Mouse (Mus musculus): ENCODE results near the gene Irf2. TPM values are rescaled to one million over a fixed set of nuclear protein-coding genes. Genes with fewer than 3 reads are reported as not detected.

The Irf2 gene
- total RNA-seq (2022): 10 to 100 TPM; 50.8 to 60.3 (median 54.0) TPM

GRCm38 (mm10) chr8:46739003-46739949 is at the start of gene Irf2:
TSS of gene Irf2 (plus strand) at chr8:46739732.
- DNase-seq (ENCODE audit: low spot score in 2 of 2): peak; percentile 69 to 72

DNA sequence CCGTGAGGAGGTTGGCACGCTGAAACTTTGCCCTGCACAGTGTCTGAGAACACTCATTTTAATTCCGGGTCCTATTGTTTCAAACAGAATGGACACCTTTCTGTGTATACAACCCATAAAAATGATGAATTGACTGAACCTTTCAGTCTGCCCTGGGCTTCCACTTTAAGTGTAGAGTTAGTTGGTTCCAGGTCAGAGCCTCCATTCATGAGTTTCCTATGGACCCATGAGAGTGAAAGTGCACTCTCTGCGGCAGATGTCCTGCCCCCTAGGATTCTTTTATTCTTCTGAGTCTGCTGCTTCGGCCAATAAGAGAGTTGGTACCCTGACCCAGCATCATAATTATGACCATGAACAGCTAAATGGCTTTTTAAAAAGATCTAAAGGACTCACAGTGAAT is 49.4 kb upstream of the Irf2 start:
- DNase-seq (ENCODE audit: low spot score in 2 of 2): no peak

GRCm38 (mm10) chr8:46690581-46690980 is 49.0 kb upstream of the Irf2 start:
- DNase-seq (ENCODE audit: low spot score in 2 of 2): no peak

GRCm38 (mm10) chr8:46691360-46691759 is 48.2 kb upstream of the Irf2 start:
- DNase-seq (ENCODE audit: low spot score in 2 of 2): no peak

DNA sequence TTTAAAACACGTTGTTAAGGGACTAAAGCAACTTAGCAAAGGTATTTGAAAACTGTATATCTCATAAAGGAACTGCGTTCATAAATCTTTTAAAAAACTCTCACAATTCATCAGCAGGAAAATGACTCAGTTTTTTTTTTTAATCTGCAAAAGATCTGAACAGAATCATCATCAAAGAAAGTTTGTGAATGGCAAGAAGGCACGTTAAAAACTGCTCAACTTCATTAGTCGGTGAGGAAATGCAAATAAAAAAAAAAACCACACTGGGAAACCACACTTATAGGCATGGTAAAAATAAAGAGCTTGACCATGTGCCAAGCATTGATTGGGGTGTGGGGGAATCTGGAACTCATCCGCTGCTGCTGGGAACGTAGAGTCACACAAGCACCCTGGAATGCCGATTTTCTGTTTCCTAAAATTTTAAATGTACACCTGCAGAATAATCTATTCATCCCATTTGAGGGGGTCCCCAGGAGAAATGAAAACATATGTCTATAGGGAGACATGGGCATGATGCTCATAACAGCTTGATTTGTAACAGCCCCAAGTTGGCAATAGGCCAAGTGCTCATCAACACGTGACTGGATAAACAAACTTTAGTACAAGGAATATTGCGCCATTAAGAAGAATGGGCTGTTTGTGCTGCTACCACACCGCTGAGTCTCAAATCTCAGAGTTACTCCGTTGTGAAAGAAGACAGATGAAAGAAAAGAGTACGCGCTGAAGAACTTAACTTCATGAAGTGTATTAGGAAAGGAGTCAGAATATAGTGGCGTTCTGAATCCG is 43.1 kb upstream of the Irf2 start:
- DNase-seq (ENCODE audit: low spot score in 2 of 2): no peak

GRCm38 (mm10) chr8:46697566-46697965 is 42.0 kb upstream of the Irf2 start:
- DNase-seq (ENCODE audit: low spot score in 2 of 2): no peak

DNA sequence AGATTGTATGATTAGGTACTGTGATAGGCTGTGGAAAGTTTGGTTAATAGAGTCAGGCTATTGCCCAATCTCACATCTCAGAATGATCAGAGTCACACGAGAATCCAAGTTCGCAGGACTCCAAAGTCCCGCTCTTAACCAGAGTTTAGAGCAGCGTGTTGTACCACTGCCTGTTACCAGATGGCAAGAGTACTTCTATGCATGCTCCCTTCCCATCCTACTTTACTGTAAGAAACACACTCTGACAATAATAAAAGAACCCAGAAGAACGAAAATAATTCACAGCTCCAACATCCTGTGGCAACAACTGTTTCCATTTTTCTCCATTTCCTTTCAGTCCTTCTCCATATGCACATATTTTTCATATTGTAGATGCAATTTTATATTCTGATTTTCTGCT is 41.4 kb upstream of the Irf2 start:
- DNase-seq (ENCODE audit: low spot score in 2 of 2): no peak

GRCm38 (mm10) chr8:46705145-46705544 is 34.4 kb upstream of the Irf2 start:
- DNase-seq (ENCODE audit: low spot score in 2 of 2): no peak

DNA sequence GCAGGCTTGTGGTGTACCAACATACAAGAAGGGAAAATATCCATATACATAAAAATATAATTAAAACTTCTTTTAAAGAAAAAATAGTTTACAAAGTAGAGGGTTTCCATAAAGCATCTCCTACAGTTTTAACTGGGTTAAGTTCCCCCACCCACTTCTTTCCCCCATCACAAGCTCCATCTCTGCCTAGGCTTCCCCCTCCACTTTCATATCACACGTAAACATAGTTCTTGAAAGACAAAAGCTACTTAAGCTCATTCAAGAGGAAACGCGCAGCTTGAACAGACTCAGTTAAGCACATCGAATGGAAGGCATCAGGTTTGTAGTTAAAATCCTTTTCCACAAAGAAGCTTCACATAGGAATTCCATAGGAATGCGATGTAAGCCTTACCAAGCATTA is 32.8 kb upstream of the Irf2 start:
- no peak for DNase-seq (ENCODE audit: low spot score in 2 of 2)

DNA sequence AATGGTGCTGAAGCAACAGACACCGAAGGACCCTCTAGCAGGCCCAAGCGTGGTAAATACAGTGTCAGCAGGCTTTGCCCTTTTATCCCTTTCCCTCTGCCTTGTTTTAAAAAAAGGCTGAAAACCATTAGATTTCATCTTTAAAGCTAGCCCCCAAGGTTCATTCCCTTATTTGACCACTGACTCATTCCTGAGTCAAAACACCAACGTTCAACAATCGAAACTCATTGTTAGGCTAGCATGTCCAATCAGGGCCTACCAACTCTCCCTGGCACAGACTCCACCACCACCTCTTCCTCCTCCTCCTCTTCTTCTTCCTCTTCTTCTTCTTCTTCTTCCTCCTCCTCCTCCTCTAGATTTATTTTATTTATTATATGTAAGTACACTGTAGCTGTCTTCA is 30.2 kb upstream of the Irf2 start:
- no peak for DNase-seq (ENCODE audit: low spot score in 2 of 2)

DNA sequence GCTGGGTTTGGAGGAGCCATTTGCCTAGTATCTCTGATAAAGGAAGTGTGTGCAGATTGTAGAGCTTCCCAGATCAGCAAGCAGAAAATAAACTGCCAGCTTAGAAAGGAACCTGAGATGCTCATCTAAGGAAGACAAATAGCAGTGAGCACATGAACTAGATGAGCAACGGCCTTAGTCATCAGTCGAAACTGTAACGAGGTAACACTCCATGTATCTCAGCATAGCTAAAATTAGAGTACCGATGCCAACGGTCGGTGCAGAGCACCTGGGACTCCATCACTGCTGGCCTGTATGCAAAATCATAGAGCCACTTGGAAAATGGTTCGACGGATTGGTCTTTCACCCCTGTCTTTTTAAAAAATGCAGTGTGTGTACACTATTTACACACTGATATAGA is 29.2 kb upstream of the Irf2 start:
- DNase-seq (ENCODE audit: low spot score in 2 of 2): no peak

DNA sequence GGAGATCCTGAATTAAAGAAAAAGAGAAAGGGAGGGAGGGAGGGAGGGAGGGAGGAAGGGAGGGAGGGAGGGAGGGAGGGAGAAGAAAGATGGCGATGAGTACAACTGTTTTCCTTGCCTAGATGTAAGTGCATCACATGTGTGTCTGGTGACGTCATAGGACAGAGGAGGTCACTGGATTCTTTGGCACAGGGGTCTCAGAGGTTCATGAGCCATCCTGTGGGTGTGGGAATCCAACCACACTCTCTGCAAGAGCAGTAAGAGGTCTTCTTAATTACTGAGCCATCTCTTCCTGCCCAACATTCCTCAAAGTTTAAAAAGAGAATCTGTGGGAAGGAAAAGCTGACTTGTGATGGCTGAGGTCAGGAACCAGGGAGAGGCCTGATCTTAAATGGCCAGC is 28.0 kb upstream of the Irf2 start:
- DNase-seq (ENCODE audit: low spot score in 2 of 2): no peak

DNA sequence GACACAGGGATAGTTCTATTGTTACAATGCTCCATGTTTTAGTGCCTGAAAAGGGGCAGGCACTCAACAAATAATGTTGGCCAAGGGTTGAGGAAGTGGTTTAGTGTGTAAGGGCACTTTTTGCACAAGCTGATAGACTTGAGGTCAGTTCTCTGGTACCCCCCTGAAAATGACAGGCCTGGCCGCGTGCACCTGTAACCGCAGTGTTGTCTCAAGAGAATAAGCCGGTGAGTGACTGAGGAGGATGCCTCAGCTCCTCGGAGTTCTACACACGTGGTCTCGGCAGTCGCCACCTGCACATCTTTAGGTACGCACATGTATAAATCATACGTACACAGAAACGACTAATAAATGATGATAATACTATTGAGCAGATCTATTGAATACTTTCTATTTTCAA is 26.4 kb upstream of the Irf2 start:
- DNase-seq (ENCODE audit: low spot score in 2 of 2): no peak

DNA sequence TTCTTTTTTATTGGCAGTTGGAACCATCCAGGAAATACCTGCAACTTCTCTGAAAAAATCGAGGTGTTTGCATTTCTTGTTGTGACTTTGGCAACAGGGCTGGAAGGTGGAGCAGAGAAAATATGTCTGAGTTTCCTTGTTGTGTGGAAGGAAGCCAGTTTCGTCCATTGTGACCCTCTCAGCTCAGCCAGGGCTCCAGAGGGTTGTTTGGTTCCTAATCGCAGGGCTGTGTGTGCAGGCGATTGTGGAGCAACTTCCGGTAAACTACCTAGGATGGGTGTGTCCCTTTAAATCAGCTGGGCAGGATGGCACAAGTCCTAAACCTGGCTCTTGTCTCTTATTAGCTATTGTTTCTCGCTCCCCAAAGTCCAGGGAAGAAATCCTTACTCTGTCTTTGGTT is 25.7 kb upstream of the Irf2 start:
- DNase-seq (ENCODE audit: low spot score in 2 of 2): no peak

GRCm38 (mm10) chr8:46714400-46714799 is 25.1 kb upstream of the Irf2 start:
- no peak for DNase-seq (ENCODE audit: low spot score in 2 of 2)

DNA sequence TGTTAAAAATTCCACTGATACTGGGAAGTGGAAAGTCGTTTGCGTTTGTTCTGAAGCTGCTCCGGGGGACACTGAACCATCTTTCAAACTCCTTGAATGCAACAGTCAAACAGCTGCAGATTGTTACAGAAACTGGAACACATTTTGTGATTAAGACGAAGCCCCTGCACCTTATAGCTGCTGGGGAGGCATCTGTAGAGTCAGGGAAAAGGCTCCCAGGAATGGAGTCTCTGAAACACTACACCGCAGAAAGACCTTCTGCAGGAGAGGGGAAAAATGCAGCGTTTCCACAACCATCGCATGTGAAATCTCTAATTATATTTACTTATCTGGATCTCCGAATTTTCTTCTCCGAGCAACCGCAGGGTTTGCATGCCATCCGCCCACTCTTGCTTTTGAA is 23.1 kb upstream of the Irf2 start:
- DNase-seq (ENCODE audit: low spot score in 2 of 2): no peak

- DNase-seq (ENCODE audit: low spot score in 2 of 2): no peak
Measured at GRCm38 (mm10) chr8:46717170-46717569, 22.4 kb upstream of the Irf2 start.

DNA sequence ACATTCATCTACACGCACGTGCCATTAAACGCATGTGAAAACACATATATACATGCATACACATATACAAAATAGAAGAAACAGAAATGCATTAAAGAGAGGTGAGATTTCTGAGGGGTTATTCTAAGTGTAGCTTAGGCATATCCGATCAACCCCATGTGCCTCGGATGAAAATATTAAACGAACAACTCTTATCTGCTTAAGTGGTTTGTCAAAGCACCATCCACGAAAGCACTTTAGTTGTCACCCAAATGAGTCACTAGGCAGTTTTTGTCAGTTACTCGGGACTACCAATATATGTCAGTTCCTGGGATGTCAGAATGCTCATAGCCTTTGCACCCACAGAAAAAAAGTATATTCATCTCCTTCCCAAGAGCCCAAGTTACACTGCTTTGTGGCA is 21.2 kb upstream of the Irf2 start:
- DNase-seq (ENCODE audit: low spot score in 2 of 2): no peak

DNA sequence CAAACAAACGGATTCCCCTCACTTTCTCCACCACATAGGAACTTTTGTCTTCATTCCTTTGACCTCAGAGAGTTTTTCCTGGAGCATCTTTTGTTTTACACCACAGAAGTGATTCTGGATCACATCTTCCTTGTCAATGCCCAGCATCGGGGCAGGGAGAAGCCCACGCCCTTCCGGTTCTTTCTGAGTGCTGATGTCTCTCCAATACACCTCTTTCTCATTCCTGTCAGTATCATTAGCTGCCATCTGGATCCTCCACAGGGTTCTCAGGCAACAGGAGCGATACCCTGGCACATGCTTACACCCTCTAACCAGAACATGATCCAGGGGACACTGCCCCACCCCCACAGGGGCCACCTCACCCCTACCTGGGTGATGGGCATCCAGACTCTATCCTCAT is 20.8 kb upstream of the Irf2 start:
- DNase-seq (ENCODE audit: low spot score in 2 of 2): no peak

- no peak for DNase-seq (ENCODE audit: low spot score in 2 of 2)
Measured at GRCm38 (mm10) chr8:46720656-46721055, 18.9 kb upstream of the Irf2 start.

- no peak for DNase-seq (ENCODE audit: low spot score in 2 of 2)
Measured at GRCm38 (mm10) chr8:46721065-46721845, 18.3 kb upstream of the Irf2 start.

- no peak for DNase-seq (ENCODE audit: low spot score in 2 of 2)
Measured at GRCm38 (mm10) chr8:46722536-46722935, 17.0 kb upstream of the Irf2 start.

Data from layer of hippocampus, adult 8-10 months (tissue).